Mouse (Mus musculus) naive thymus-derived CD4-positive, alpha-beta T cell, adult 2 months (primary cell): ENCODE data around the gene Gm38431.

ENCODE experiments used
- DNase-seq: peaks from one replicate; pipeline ENCODE4 v3.0.0-alpha.2; 2011; ENCODE audit warnings: low read depth

Gm38431 gene

DNA sequence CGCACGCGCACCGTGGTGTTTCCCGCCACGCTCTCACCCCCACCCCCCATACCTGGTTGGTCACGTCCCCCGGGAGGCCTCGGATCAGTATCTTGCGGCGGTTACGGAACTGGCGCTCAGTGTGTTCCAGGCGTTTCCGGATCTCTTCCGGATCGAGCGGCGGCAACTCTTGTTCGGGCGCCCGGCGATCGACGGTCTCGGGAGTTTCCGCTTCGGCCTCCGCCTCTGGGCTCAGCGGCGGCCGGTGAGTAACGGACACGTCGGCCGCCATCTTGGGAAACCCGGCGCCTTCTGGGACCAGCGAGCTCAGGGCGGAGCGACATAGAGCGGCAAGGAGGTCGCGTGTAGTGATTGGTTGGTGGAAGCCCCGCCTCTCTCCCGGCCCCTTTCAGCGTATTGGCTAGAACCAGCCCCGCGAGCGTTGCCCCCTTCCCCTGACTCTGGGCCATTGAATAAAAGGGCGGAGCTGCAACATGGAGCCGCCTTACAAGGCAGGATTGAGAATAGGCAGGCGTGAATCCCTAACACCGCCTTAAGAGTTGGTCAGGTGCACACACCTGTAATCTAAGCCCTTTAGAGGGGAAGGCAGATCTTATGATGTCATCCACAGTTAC is at the start of gene Gm38431, which contains the start of gene Raver1:
TSS of gene Gm38431 (minus strand) at position 291 of the 614 bp plus-strand sequence.
TSS of gene Raver1 (minus strand) at position 302 of the 614 bp plus-strand sequence.
- peak; percentile 98 for DNase-seq

DNA sequence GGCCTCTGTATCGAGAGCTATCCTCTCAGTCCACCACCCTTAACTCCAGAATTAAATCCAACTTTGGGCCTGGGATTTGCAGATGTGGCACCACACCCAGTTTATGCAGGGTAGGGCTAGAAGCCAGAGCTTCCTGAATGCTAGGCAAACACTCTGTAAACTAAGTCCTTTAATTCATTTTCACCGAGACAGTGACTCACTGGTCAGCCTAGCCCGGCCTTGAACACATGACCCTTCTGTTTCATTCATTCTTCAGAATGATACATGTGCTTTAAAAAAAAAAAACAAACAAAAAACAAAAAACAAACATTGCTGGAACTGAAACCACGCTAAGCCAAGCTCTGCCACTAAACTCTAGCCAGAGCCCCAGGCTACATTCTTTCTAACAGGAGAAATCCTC is 46.6 kb upstream of the Gm38431 start:
- DNase-seq: no peak

DNA sequence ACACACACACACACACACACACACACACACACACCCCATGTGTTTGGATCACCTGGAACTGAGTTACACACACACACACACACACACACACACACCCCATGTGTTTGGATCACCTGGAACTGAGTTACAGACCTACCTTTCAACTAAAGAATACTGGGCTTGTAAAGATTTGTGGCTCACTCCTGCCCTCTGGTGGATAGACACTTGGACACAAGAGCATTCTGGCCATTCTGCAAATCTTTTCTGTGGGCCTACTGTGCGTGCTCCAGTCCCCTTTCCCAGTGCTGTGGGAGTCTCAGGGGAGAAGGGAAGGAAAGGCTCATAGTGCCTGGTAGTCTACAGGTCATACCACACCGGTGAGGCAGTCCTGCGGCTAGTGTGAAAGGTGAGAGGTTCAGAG is 45.4 kb upstream of the Gm38431 start:
- peak; percentile 91 for DNase-seq

DNA sequence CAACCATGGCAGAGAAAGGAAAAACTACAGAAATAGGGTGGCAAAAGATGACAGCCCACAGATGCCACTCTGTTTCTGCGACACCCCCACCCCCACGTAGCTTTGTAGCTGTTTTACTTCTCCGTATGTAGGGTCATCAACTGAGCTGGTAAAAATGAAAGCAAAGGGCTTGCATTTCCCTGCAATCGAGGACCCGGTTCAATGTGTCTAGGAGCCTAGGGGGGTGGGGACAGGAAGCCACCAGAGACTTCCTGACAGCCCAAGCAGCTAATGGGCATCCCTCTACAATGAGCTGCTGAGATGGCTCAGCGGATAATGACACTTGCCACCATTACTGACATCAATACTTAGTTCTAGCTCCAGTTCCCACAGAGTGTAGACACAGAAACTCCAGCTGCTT is 44.6 kb upstream of the Gm38431 start:
- no peak for DNase-seq

DNA sequence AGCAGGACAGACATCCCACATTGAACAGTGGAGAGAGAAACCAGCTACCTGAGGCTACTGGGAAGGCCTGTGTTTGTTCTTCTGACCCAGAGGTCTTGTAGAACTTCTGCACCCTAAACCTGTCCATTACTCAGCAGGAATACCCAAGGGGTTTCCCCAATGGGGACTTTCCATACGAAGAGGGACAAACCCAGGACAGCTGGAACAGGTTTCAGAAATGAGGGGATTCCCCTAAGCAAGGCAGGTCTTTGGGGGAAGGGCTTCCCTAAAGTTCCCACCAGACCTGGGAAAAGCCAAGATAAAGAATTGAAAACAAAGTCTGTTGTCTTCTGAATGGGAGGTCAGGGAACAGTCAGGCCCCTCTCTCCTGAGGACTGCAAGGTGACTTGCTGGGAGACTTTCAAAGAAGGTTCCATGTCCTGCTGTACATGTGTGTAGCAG is 44.2 kb upstream of the Gm38431 start:
- DNase-seq: peak; percentile 64

DNA sequence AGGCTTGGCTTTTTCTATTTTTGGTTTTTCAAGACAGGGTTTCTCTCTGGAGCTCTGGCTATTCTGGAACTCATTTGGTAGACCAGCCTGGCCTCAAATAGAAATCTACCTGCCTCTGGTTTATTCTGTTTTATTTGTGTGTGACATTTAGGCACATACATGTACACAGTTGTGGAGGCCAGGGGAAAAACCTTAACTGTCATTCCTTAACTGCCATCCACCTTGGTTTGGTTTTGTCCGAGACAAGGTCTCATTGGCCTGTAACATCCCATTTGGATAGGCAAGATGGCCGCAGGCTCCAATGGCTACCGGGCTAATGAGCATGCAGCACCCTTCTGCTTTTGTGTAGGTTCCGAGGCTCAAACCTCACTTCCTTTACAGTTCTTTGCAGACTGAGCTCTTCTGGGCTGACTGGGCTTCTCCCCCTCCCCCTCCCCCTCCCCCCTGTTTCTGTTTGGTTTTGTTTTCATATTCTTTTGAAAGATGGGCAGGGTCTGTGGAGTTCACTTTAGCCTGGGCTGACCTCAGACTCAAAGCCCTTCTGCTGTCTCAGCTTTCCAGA is 43.6 kb upstream of the Gm38431 start:
- no peak for DNase-seq

DNA sequence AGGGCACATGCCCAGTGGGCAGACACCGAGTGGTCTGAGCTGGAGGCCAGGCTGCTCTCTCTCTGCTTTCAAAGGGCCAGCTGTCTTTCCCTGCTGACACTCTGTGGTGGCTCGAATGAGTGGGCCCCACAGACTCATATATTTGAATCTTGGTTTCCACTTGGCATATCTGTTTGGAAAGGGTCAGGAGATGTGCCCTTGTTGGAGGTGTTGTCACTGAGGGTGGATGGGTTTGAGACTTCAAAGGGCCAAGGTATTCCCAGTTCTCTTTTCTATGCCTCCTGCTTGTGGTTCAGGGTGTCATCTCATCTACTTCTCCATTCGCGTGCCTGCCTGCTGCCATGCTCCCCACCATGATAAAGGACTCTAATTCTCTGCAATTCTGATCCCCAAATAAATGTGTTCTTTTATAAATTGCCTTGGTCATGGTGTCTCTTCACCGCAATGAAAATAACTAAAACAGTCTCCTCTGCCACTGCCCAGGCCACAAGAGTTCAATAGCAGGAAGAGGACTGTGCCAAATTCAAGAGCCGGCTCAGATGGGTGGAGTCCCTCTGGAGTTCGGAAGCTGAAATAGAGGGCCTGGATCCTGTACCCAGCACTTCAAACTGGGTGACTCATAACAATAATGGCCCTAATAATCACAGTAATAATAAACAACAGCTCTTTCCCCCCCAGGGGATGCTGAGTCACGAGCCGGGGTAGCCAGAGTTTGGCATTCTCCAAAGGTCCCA is 43.0 kb upstream of the Gm38431 start:
- DNase-seq: no peak

DNA sequence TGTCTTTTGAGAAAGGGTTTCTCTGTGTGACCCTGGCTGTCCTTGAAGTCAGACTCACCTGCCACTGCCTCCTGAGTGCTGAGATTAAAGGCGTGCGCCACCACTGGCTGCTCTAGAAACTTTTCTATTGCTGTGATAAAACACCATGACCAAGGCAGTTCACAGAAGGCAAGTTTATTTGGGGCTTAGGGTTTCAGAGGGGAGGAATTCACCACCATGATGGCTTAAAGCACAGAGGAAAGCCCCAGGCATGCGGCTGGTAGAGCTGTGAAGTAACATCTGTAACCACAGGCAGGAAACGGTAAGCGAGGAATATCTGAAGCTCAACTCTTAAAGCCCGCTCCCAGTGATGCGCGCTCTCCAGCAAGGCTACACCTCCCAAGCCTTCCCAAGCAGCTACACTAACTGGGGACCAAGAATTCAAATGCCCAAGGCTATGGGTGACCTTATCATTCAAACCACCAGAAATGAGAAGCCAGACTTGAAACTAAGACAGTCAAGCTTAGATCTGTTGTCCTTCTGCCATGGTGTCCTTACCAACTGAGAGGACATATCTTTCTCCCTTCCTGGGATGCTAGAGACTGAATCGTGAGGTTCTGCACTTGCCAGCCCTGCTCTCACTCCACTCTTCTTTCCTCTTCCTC is 41.4 kb upstream of the Gm38431 start:
- DNase-seq: peak; percentile 80

DNA sequence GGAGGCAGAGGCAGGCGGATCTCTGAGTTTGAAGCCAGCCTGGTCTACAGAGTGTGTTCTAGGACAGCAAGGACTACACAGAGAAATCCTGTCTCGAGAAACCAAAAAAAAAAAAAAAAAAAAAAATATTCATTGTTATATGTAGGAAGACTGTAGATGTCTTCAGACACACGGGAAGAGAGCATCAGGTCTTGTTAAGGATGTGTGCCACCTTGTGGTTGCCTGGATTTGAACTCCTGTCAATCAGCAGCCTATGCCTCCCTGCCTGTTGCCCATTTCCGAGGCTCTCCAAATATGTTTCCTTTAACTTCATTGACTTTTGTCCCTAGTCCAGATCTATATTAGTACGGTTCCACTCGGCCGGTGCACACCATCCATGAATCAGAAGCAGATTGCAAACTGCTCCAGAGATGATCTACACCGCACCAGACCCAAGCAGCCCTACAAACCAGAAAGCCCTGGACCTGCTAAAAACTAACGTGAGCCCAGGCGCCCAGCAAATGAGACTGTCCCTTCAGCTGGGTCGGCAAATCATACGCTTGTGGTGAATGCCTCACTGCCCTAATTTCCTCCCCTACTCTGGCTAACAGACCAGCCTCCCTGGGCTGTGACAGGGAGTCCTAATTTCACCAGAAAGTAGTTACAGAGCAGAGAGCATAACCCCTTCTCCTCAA is 40.4 kb upstream of the Gm38431 start:
- DNase-seq: peak; percentile 51

DNA sequence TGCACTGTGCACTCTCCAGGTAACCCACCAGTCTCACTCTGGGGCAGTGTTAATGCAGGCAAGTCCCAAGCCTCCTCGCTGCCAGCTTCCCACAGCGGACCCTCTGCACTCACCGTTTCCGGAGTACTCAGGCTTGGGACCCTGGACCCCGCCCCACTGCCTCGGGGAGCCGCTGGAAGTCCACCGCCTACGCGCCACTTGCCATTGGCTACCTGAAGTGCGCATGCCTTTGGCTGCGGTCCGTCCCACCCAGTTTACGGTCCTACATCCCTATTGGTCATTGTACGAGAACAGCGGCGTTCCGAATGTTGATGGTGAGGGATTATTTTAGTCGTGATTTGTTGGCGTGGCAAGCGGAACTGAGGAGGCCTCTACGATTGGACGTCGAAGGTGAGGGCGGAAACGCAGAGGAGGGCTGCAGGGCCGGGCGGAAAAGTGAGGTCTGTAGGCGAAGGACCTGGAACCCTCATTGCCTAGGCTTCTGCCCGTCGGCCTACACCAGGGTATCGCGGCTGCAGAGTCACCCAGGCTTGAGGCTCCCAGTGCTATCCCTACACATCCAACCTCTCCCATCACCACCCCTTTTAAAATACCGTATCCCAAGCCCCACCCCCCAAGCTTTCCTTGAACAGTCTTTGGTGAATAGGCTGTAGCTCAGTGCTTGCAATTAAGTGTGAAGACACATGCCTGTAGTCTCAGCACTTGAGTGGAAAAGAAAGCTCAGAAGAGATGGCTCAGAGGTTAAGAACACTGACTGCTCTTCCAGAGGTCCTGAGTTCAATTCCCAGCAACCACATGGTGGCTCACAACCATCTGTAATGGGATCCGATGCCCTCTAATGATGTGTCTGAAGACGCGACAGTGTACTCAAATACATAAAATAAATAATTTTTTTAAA is 39.5 kb upstream of the Gm38431 start, which contains the start of gene Tyk2:
TSS of gene Tyk2 (minus strand) at position 185 of the 898 bp plus-strand sequence.
- DNase-seq: peak; percentile 92

DNA sequence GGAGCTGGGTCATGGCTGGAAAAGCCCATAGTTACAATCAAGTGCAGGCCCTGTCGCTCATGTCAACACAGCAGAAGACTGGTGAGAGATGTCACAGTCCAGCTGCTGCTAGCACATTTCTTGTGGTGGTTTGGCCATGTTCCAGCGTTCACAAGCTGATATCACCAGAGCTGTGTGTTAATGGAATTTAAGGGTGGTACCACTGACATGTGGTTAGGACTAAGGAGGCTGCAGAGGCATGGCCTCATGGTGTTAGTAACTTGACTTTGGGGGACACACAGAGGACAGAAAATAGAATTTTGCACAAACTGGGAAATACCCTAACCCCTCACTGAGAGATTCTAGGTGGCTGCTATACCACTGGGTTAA is 34.4 kb upstream of the Gm38431 start:
- DNase-seq: no peak

DNA sequence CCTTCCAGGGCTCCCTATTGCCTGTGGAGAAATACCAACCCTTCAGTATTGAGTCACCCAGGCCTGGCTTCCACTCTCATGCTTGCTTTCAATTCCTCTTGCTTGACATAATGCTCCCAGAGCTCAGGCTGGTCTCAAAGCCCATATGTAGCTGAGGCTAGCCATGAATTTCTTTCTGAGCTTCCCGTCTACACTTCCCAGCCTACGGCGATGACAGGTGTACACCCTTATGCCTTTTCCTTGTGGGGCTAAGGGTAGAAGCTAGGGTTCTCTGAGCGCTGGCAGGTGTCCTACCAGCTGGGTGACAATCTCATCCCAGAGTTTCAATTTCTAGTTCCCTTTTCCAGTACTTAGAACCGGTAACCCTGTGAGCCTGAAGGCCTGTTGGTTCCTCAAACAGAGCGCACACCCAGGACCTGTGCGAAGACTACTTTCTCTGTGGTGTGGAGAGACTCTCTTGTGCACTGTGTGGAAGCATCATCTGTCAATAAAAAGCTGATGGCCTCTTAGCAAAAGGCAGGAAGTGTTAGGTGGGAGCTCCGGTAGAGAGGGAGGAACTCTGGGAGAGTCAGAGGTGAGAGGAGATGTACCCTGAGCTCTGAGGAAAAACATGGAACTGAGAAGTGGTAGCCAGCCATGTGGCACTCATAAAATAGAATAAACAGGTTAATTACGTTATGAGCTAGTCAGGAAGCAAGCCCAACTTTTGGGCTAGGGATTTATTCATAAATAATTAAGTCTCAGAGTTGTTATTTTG is 33.9 kb upstream of the Gm38431 start:
- no peak for DNase-seq

DNA sequence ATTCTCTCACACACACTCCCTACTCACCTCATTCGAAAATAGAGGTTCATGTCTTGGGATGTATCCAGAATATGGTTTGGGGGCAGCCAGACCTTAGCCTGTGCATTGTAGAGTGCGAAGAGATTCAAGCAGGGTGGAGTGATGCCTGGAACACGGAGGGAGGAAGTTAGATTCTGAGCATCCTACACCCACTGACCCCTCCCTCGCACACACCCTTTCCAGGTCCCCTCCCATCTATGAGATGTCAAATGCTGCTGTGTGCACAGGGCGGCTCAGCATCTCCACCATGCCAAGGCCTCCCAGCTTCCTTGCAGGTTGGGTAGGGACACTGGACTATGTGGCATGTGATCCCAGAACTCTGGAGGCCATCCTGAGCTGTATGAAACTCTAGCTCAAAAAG is 33.0 kb upstream of the Gm38431 start:
- no peak for DNase-seq

DNA sequence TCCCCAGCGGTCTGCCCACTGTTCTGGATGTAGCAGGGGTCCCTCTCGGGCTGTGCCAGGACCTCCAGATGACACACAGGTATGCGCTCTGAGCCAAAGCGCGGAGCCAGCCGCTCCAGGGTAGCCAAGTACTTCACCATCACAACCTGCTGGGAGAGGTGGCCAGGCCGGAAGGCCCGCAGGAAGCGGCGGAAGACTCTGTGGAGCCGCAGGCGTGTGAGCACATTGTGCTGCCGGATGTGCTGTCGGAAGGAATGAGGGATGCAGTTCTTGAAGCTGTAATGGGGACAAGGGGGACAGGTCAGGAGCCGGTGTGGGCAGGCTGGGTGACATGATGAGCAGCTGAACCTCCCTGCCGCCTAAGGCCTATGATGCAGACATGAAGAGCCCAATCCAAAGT is 29.7 kb upstream of the Gm38431 start:
- DNase-seq: no peak

DNA sequence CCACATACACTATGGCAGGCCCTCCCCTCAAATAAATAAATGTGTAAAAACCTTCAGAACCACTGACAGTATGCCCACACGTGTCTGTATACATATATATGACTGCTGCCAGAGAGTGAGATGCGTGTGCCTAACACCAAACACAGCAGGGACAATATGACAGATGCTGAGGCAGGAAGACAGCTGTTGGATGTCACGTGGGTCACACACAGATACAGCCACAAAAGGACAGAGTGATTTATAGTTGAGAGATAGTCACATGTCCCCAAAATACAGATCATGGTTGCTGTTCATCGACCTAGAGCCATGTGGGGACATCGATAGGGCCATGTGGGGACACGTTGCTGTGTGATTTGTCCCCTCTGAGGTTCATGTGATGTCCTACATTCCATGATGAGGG is 25.3 kb upstream of the Gm38431 start:
- DNase-seq: no peak

DNA sequence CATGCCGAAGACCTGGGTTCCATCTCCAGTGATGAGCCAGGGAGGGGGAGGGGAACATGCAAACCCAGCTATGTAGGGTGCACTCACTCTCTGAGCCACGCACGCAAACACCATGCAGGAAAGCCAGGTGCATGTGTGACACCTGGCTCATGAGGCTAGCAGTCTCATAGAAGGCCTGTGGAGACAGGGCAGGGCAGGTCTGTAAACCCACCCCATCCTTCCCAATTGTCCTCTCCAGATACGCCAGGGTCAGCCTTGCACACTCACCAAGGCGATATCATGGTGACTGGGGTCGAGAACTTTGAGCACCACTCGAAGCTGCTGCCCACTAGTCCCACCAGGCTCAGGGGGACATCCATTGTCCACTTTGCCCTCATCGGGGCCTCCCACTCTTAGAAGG is 23.3 kb upstream of the Gm38431 start:
- no peak for DNase-seq

DNA sequence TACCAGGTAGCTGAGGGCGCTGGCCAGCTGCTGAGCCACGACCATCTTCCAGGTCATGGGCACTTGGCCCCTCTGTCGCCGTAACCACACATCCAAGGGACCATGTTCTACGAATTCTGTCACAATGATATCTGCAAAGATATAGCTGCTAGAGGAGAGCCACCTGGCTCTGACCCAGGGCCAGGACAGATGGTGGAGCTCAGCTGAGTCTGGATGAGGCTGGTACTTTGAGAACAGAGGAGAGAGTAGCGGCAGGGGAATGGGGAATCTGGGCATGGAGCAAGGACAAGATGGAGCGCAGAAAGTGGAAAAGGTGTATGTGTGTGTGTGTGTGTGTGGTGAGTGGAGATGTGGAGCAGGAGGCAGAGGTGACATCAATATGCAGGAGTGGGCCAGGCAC is 22.4 kb upstream of the Gm38431 start:
- no peak for DNase-seq

DNA sequence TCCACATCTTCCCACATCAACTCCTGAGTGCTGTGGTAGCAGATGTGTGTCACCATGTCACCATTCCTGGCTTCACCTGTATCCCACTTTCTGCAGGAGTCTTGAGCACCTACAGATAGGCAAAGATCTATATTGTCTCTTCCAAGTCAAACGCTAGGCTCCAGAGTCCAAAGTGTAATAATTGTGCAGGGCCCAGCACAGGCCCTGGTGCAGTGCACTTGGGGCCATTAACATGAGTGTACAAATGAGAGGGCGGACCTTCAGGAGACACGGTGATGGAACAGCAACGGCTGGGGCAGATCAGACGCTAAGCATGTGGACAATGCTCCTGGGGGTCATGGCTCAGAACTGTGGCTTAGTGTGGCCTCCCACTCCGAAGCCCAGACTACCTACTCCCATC is 22.0 kb upstream of the Gm38431 start:
- no peak for DNase-seq

DNA sequence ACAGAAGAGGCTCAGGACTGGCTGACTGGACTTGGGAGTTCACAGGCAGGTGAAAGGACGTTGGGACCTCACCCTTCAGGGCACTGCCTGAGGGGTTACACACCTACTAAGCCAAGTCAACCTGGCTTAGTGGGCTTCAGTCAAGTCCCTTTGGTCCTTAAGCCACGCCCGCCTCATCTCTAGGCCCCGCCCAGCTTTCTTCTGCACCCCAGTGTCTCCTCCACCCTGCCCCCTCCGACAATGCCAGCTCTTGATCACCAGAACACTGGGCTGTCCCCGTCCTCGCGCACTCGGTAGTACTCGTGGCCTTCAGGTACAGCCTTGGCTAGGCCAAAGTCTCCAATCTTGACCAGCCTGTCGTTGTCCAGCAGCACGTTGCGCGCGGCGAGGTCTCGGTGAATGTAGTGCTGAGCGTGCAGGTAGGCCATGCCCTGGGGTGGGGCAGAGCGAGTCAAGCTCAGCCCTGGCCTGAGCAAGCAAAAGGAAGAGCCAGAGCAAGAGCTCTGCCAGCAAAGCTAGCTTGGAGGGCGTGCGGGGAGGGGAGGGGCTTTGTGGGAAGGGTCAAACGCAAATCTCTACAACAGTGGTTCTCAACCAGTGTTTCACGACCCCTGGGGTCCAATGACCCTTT is 15.9 kb upstream of the Gm38431 start:
- DNase-seq: no peak
